Mouse (Mus musculus): Measurements from ENCODE around the gene Gclm.

DNA sequence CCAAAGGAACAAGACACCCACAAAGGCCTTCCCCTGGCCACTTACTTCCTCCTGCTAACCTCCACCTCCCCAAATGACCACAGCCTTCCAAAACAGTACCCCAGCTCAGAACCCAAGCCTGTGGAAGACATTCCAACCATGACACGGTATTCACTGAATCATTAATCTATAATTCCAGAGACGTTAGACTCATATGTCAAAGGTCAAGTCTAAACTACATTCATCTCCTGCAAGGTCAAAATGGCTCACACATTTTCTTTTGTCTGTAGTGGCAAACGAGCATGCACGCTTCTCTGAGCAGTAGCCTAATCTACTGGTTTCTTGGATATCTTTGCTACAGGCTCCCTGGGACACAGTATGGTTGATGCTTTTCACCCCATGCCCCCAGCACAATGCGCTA lies 34.9 kb upstream of the Gclm start:
- TF ChIP-seq CTCF (conservative IDR thresholded peaks at IDR 0.05; ENCODE audit: low read length) = no peak
- no peak for TF ChIP-seq POU5F1 (IDR thresholded peaks at IDR 0.05; ENCODE audit: borderline replicate concordance, low read length)
- no peak for TF ChIP-seq NANOG (IDR thresholded peaks at IDR 0.05; ENCODE audit: borderline replicate concordance, low read length)
